Mouse (Mus musculus) layer of hippocampus, adult 6 months (tissue): Measurements from ENCODE around the gene Gm20517. TPM values are rescaled to one million over a fixed set of nuclear protein-coding genes. Genes with fewer than 3 reads are reported as not detected.

ENCODE experiments used
- long read RNA-seq, 2 experiments: library from polyadenylated mRNA; unstranded; transcript quantifications; one replicate each; pipeline ENCODE4 v2.0.0; 2019 to 2020
- polyA plus RNA-seq: library from polyadenylated mRNA; unstranded; fragments of <200 nt; fragmentation: Nextera tagmentation; gene quantifications from 2 replicates; pipeline ENCODE4 v1.2.3, GENCODE M21; 2021

Gene Gm20517
- 6.4 and 6.7 TPM in 2 replicates for polyA plus RNA-seq
- long read RNA-seq, experiment 1, partial matches to known transcripts, result 0 of 6 reads
- long read RNA-seq, experiment 1, other reads (novel, unspliced or antisense), result 0 of 6 reads
- long read RNA-seq, experiment 2, partial matches to known transcripts, result 1 of 9 reads
- long read RNA-seq, experiment 2, other reads (novel, unspliced or antisense), result 4 of 9 reads

DNA sequence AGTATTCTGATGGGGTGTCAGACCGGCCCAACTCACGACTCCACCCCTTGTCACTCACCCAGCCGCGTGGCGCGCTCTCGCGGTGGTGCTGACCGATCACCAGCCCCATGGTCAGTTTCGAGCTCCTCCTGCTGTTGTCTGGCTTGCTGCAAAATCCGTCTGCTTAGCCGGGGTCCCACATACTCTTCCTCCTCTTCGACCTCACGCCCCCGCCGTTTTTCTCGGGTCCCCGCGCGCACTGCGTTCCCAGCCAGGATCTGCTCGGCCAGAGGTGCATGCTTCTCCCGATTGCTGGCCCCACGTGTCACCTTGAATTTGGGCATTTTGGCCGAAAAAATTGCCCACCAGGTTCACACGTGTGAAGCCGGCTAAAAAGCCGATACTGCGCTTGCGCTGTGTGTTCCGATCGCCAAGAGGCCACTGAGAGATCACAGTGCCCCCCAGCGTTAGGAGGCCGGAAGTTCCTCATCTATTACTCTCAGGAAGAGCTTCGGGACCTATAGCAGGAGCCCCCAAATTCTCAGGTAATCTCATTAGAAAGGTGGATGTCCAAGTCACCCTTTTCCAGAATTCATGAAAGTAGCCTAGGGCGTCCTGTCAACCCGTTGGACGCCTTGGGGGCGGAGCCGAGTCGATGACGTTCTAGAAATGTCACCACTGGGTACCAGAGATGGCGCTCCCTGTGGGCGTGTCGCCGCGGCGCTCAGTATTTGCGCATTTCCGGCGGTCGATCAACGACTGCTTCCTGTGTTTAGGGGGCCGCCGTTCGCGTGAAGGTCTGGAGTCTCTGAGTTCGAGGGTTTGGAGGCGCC is at the start of gene Gm20517, which contains the start of the genes Bysl and Med20:
TSS of gene Gm20517 (plus strand) at position 741 of the 812 bp plus-strand sequence.
TSS of gene Bysl (minus strand) at position 644 of the 812 bp plus-strand sequence.
TSS of gene Med20 (plus strand) at position 734 of the 812 bp plus-strand sequence.

DNA sequence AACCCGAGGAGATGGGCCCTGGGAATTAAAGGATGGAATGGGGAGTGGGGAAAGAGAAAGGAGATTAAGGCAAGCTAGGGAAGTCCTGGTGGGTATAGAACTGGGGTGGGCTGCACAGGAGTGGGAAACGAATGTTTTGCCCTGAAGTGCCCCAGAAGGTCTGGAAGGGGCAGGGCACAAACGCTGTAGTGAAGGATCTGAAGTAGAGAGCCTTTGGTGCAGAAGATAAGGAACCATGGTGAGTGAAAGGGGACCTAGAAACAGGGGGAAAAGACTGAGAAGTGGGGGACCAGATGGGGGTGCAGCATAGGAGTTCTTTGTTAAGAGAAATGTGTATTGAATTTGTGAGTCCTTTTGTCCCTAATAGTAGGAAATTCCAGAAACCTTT is 19.3 kb downstream of the Gm20517 start, which contains the start of gene Usp49:
TSS of gene Usp49 (plus strand) at position 13 of the 388 bp plus-strand sequence.

GRCm38 (mm10) chr17:47688344-47688607 is 76.9 kb downstream of the Gm20517 start, which contains the start of gene Tomm6:
Gene Tomm6 (minus strand): TSS chr17:47688386.

GRCm38 (mm10) chr17:47688608-47689575 is 77.5 kb downstream of the Gm20517 start, which contains the start of gene Frs3:
Gene Frs3 (plus strand): TSS chr17:47689030.

DNA sequence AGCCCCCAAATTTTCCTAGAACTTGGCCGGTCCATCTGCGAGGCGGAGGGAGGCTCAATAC is 82.9 kb downstream of the Gm20517 start, which contains the start of gene Gm21981:
TSS of gene Gm21981 (minus strand) at position 14 of the 61 bp plus-strand sequence.

DNA sequence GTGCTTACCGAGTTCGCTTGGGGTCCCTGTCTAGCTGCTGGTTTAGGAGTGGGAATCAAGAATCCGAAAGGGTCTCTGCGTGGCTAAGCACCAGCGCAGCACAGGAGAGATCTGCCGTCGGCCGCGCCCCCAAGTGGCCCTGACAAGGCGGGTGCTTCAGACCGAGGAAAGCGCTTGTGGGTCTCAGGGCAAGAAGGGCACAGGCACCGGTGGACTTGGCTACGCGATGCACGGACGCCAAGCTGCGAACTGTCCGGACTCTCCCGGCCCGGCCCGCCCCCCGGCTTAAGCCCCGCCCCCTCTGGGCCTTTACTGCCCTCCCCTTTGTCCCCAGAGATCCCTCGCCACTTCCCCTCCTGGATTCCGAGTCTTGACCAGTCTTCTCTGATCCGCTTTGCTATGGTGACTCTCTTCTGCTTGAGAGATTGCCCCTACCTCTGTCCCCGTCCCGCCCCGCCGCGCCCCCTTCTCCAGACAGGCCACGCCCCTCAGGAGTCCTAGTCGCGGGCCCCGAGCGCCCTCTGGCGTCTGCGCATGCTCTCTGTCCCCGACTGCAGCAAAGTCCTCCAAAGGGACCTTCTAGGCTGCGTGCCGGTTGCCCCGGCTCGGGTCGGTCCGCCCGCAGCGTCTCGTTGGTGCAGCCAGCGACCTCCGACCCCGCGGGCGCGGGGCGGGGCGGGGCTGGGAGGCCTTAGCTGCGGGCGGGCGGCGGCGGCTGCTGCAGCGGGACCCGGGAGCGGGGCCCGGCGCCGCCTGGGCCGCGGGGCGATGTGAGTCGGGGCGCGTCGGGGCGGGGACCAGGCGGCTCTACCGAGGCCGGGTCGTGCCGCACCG is 83.3 kb downstream of the Gm20517 start, which contains the start of gene Prickle4:
TSS of gene Prickle4 (minus strand) at position 234 of the 834 bp plus-strand sequence.

DNA sequence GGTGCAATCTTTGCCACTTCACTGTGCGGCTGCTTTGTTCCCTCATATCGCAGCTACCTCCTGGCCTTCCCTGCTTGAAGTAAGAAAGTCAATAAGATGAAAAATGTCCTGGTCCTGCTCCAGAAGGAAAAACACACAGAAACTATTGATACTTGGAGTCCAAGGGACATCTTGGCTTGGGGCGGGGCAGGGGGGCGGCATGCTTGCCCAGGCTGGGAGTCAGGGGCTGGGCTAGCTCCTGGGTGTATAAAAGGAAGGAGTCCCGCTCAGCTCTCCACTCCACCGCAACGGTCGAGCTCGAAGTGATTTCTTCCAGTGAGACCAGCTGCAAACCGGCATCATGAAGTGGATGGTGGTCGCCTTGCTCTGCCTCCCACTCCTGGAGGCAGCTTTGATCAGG is 115.2 kb downstream of the Gm20517 start, which contains the start of gene Pgc:
TSS of gene Pgc (plus strand) at position 277 of the 400 bp plus-strand sequence.

Other genes starting within 250 kb of the Gm20517 start
- 66.7 and 69.4 TPM in 2 replicates for gene Mrps10, start 242.7 kb upstream of the Gm20517 start, polyA plus RNA-seq
- gene Guca1b, start 226.2 kb upstream of the Gm20517 start, polyA plus RNA-seq, result 0.08 and 0.21 TPM in 2 replicates
- 1.2 and 1.3 TPM in 2 replicates for gene Guca1a, start 211.0 kb upstream of the Gm20517 start, polyA plus RNA-seq
- gene AI661453, start 175.0 kb upstream of the Gm20517 start, polyA plus RNA-seq, result 0.09 TPM in 1 of 2 replicates, not detected in the other
- 0.19 and 0.28 TPM in 2 replicates for gene 1700001C19Rik, start 174.2 kb upstream of the Gm20517 start, polyA plus RNA-seq
- 6.0 and 6.4 TPM in 2 replicates for gene Taf8, start 109.3 kb upstream of the Gm20517 start, polyA plus RNA-seq
- gene Ccnd3, start 106.5 kb upstream of the Gm20517 start, polyA plus RNA-seq, result 45.7 and 49.1 TPM in 2 replicates
- 15.7 TPM in 2 replicates for gene Bysl, start 97 bp upstream of the Gm20517 start, polyA plus RNA-seq
- gene Med20, start within 50 bp of the Gm20517 start, polyA plus RNA-seq, result 14.8 and 15.8 TPM in 2 replicates
- gene Usp49, start 19.1 kb downstream of the Gm20517 start, polyA plus RNA-seq, result 3.9 and 4.8 TPM in 2 replicates
- 347 and 374 TPM in 2 replicates for gene Tomm6, start 76.8 kb downstream of the Gm20517 start, polyA plus RNA-seq
- 9.0 and 11.4 TPM in 2 replicates for gene Frs3, start 77.4 kb downstream of the Gm20517 start, polyA plus RNA-seq
- 1.0 TPM in 2 replicates for gene Gm21981, start 82.9 kb downstream of the Gm20517 start, polyA plus RNA-seq
- gene Prickle4, start 83.1 kb downstream of the Gm20517 start, polyA plus RNA-seq, result 0.36 TPM in 1 of 2 replicates, not detected in the other
- not detected in 2 replicates for gene Pgc, start 115.3 kb downstream of the Gm20517 start, polyA plus RNA-seq
- gene Tfeb, start 125.4 kb downstream of the Gm20517 start, polyA plus RNA-seq, result 3.7 and 3.8 TPM in 2 replicates
- not detected in 2 replicates for gene Mdfi, start 223.1 kb downstream of the Gm20517 start, polyA plus RNA-seq